Mouse (Mus musculus) hindbrain, embryonic 12.5 days (tissue): ENCODE measurements around the gene Ackr2. TPM values are rescaled to one million over a fixed set of nuclear protein-coding genes. Genes with fewer than 3 reads are reported as not detected.

Experiments used
- ATAC-seq: fragments of 200-750 bp; cut with Nextera tagmentation; 2 replicates; pipeline ENCODE4 v1.8.0; 2017; ENCODE audit warnings: moderate TSS enrichment; ENCODE audit not compliant: low FRiP score
- H3K27ac ChIP-seq: fragments of 300-500 bp; sonication (generic); 2 replicates; pipeline ENCODE4 v1.5.1; 2016; ENCODE audit warnings: mild to moderate bottlenecking
- H3K27me3 ChIP-seq: fragments of 300-500 bp; sonication (generic); 2 replicates; pipeline ENCODE4 v1.6.1; 2016; ENCODE audit warnings: mild to moderate bottlenecking
- H3K36me3 ChIP-seq: fragments of 300-500 bp; sonication (generic); 2 replicates; pipeline ENCODE4 v1.6.1; 2016; ENCODE audit warnings: mild to moderate bottlenecking
- H3K4me1 ChIP-seq: fragments of 300-500 bp; sonication (generic); 2 replicates; pipeline ENCODE4 v1.6.1; 2016
- H3K4me2 ChIP-seq: fragments of 300-500 bp; sonication (generic); replicated peaks from 2 replicates; pipeline ENCODE4 v1.6.1; 2016; ENCODE audit warnings: mild to moderate bottlenecking
- H3K4me3 ChIP-seq: fragments of 300-500 bp; sonication (generic); 2 replicates; pipeline ENCODE4 v1.5.1; 2016; ENCODE audit warnings: mild to moderate bottlenecking
- H3K9ac ChIP-seq: fragments of 300-500 bp; sonication (generic); 2 replicates; pipeline ENCODE4 v1.6.1; 2016; ENCODE audit warnings: mild to moderate bottlenecking, moderate library complexity
- H3K9me3 ChIP-seq: fragments of 300-500 bp; sonication (generic); replicated peaks from 2 replicates; pipeline ENCODE4 v1.6.1; 2016; ENCODE audit warnings: mild to moderate bottlenecking
- WGBS: fragments of 180-500 bp; shearing (Covaris S2); methylation state at CpG from one replicate; pipeline ENCODE4 v1.1.7; 2016; 5-methylcytosine and 5-hydroxymethylcytosine counted together
- polyA plus RNA-seq: library from polyadenylated mRNA; unstranded; fragments of >200 nt; fragmentation: Nextera tagmentation; extraction: Ambion mirVana; gene quantifications from 2 replicates; pipeline ENCODE4 v1.2.1, GENCODE M21; 2016

Ackr2 gene
- polyA plus RNA-seq, 1 experiment from 2014 or later, result 1.2 TPM

DNA sequence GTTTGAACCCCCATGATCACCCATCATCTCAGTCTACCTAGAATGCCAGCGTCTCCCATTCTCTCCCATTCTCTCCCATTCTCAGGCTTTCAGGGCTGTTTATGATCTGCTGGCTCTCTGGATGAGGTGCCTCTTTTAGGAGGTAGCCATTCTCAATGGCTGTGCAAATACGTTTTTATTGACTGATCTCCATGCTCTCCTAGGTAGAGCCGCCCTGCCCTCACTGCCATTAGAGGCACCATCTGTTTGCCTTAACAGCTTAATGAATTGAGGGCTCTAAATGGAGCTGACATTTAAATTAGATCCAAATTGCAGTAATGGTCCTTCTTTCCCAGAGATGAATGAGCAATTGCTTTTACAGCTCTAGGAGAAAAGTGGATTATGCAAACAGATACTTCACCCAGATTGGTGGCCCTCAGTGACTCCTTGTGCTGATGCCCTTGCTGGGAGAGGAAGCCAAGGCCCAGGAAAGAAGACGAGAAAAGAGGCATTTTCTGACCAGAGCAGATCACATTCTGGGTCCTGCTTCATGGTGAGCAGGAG is 28.1 kb upstream of the Ackr2 start:
- Histone ChIP-seq H3K4me3 (no peak overlapping the region), H3K27me3 (0 out of 2 replicates have a peak, but pooled peaks cover 4% of the 10 kb centered on the region), H3K4me1 (peaks cover 4% of the 10 kb centered on the region; the same call in 1 of the 2 replicates), H3K9ac (no peak overlapping the region), H3K27ac (peak overlapping the region; percentile 37; the same call in 1 of the 2 replicates), H3K36me3 (no peaks in the 10 kb centered on the region), H3K9me3 (no peaks in the 10 kb centered on the region), H3K4me2 (no peak overlapping the region)
- no peak for ATAC-seq
- 62% methylated on average over 4 of the region's 4 CpGs for WGBS

DNA sequence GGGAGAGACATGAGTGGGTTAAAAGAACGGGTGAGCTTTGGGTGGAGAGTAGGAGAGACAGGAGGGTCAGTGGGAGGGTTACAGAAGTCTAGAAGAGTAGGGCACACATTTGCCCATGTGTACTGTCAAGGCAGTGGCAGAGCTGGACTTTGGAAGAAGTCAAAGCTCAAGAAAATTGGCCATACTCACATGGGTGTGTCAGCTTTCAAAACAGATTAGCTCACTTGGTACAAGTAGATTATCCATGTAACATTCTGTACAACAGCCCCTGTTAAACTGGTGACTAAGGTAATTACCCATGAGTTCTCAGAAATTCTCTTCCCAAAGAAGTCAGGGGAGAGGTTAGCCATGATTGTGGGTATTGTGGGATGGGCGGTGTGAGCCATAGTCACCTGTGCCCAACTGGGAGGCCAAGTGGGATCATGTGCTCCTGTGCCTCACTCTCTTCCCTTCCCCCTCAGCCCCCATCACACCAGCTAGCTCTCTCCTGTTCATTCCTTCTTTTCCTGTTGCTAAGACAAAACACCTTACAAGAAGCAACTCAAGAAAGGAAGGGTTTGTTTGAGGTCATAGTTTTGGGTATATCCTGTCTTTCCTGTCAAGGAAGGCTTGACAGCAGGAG is 26.0 kb upstream of the Ackr2 start:
- H3K4me3 ChIP-seq, result no peak overlapping the region
- H3K27me3 ChIP-seq, result 0 out of 2 replicates have a peak, but pooled peaks cover 4% of the 10 kb centered on the region
- no peaks in the 10 kb centered on the region for H3K9me3 ChIP-seq
- no peak for ATAC-seq
- H3K27ac ChIP-seq, result no peak overlapping the region
- no peak overlapping the region for H3K9ac ChIP-seq
- no peaks in the 10 kb centered on the region for H3K36me3 ChIP-seq
- WGBS, result 82% methylated on average over 2 of the region's 2 CpGs
- no peaks in the 10 kb centered on the region for H3K4me1 ChIP-seq
- no peak overlapping the region for H3K4me2 ChIP-seq

DNA sequence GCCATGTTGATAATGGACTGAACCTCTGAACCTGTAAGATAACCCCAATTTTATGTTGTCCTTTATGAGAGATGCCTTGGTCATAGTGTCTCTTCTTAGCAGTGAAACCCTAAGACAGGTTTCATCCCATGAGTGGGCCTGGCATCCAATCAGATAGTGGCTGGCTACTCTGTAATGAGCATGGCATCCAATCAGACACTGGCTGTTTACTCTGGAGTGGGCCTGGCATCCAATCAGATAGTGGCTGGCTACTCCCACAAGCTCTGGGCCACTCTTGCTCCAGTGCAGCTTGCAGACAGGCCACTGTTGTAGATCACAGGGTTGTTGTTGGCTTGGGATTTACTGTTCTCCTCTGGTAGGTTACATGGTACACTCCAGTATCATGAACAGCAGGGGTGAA is 24.6 kb upstream of the Ackr2 start:
- no peak overlapping the region for H3K9ac ChIP-seq
- no peak overlapping the region for H3K4me2 ChIP-seq
- ATAC-seq, result no peak
- H3K9me3 ChIP-seq, result no peaks in the 10 kb centered on the region
- H3K27me3 ChIP-seq, result 0 out of 2 replicates have a peak, but pooled peaks cover 4% of the 10 kb centered on the region
- H3K27ac ChIP-seq, result no peak overlapping the region
- H3K36me3 ChIP-seq, result no peaks in the 10 kb centered on the region
- no peak overlapping the region for H3K4me3 ChIP-seq
- H3K4me1 ChIP-seq, result no peaks in the 10 kb centered on the region

DNA sequence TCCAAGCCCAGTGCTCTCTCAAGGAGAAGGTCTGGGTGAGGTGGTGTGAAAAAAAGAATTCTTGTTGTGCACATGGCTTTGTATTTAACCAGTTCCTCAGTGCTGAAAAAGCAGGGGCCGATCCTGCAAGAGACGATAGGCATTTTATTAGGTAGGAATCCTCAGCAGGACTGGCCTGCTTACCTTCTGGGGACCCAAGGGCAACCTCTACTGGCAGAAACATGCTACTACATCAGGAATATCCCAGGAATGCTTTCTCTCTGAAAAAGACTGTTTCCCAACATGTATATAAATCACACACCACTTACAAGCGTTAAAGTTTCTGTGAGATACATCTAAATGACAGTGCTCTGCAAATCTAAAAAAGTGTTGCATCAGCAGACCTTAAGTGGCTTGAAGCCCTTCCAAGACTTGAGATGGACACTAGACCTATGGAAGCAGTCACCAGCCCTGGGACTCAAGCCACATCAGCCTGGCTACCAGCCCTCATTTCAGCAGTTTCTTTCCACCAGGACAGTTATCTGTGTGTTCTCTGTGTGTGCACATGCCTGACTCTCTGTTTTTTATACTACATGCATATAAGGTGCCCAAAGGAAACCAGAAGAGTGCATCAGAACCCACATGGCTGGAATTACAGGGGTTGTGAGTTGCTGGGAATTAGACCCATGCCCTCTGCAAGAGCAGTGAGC is 21.0 kb upstream of the Ackr2 start:
- no peak for ATAC-seq
- no peak overlapping the region for H3K4me2 ChIP-seq
- 0 out of 2 replicates have a peak, but pooled peaks cover 2% of the 10 kb centered on the region for H3K4me1 ChIP-seq
- H3K27ac ChIP-seq, result no peak overlapping the region
- no peak overlapping the region for H3K4me3 ChIP-seq
- H3K36me3 ChIP-seq, result no peaks in the 10 kb centered on the region
- 25% methylated on average over 3 of the region's 3 CpGs for WGBS
- no peaks in the 10 kb centered on the region for H3K27me3 ChIP-seq
- H3K9me3 ChIP-seq, result no peaks in the 10 kb centered on the region
- no peak overlapping the region for H3K9ac ChIP-seq

GRCm38 (mm10) chr9:121880840-121881239 is 17.3 kb upstream of the Ackr2 start:
- Histone ChIP-seq H3K4me3 (no peak overlapping the region), H3K9ac (no peak overlapping the region), H3K36me3 (no peaks in the 10 kb centered on the region), H3K4me1 (0 out of 2 replicates have a peak, but pooled peaks cover 2% of the 10 kb centered on the region), H3K27ac (no peak overlapping the region), H3K4me2 (peak overlapping the region; percentile 19), H3K9me3 (no peaks in the 10 kb centered on the region), H3K27me3 (no peaks in the 10 kb centered on the region)
- no peak for ATAC-seq
- 18% methylated on average over 14 of the region's 14 CpGs for WGBS

DNA sequence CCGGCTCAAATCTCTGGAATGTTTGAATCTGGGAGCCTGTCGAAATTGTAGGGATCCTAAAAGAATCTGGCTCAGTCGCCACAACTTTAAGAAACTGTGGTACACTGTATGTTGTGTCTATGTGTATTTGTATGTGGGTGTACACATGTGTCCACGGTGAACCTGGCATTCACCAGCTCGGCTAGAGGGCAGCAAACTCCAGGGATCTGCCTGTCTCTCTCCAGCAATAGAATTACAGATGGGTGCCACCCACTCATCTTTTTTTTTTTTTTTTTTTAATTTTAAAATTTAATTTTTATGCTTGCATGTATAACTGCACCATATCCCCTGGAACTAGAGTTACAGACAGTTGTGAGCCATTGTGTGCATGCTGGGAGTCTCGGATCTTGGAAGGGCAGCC is 16.9 kb upstream of the Ackr2 start:
- Histone ChIP-seq H3K9ac (no peak overlapping the region), H3K4me1 (0 out of 2 replicates have a peak, but pooled peaks cover 2% of the 10 kb centered on the region), H3K9me3 (no peaks in the 10 kb centered on the region), H3K36me3 (no peaks in the 10 kb centered on the region), H3K27me3 (no peaks in the 10 kb centered on the region), H3K27ac (no peak overlapping the region), H3K4me3 (no peak overlapping the region), H3K4me2 (no peak overlapping the region)
- ATAC-seq, result no peak
- 77% methylated on average over 6 of the region's 6 CpGs for WGBS

DNA sequence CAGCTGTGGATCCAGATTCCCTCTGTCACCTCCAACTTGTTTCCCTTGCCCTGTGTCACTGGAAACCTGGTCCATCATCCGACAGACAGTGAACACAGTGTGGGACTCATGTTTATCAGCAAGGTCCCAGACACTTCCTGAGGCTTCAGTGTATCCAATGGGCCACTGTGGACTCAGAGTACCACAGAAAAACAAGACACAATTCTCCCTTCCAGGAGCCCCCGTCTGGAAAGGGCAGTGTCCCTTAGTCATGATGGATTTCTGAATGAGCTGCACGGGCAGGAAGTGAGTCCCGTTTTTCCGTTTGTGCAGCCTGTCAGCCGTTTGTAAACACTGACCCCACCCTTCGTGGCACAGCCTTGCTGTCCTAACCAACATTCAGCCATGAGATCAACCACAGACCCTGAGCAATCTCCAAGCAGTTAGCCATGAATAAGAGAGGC is 16.1 kb upstream of the Ackr2 start:
- H3K4me1 ChIP-seq, result 0 out of 2 replicates have a peak, but pooled peaks cover 2% of the 10 kb centered on the region
- no peak overlapping the region for H3K27ac ChIP-seq
- H3K9ac ChIP-seq, result no peak overlapping the region
- H3K9me3 ChIP-seq, result no peaks in the 10 kb centered on the region
- no peak overlapping the region for H3K4me3 ChIP-seq
- ATAC-seq, result no peak
- no peaks in the 10 kb centered on the region for H3K36me3 ChIP-seq
- WGBS, result 68% methylated on average over 7 of the region's 7 CpGs
- H3K27me3 ChIP-seq, result no peaks in the 10 kb centered on the region
- no peak overlapping the region for H3K4me2 ChIP-seq

- no peak overlapping the region for H3K4me3 ChIP-seq
- 61% methylated on average over 4 of the region's 4 CpGs for WGBS
These were observed 8.2 kb upstream of the Ackr2 start for GRCm38 (mm10) chr9:121889927-121890440.

GRCm38 (mm10) chr9:121890441-121890941 is 7.7 kb upstream of the Ackr2 start:
- Histone ChIP-seq H3K9me3 (no peaks in the 10 kb centered on the region), H3K27me3 (no peaks in the 10 kb centered on the region), H3K4me2 (peak overlapping the region; percentile 21; the same call in 1 of the 2 replicates), H3K4me3 (no peak overlapping the region), H3K27ac (no peak overlapping the region), H3K4me1 (peaks cover 6% of the 10 kb centered on the region), H3K9ac (no peak overlapping the region), H3K36me3 (no peaks in the 10 kb centered on the region)
- ATAC-seq, result peak; percentile 40; the same call in 1 of the 2 replicates
- 36% methylated on average over 18 of the region's 18 CpGs for WGBS

More at GRCm38 (mm10) chr9:121889927-121890440, 8.2 kb upstream of the Ackr2 start:
- Histone ChIP-seq H3K36me3 (no peaks in the 10 kb centered on the region), H3K9me3 (no peaks in the 10 kb centered on the region), H3K9ac (no peak overlapping the region), H3K27ac (no peak overlapping the region), H3K27me3 (no peaks in the 10 kb centered on the region), H3K4me1 (peaks cover 6% of the 10 kb centered on the region), H3K4me2 (no peak overlapping the region)
- ATAC-seq, result no peak

GRCm38 (mm10) chr9:121891301-121891700 is 6.9 kb upstream of the Ackr2 start:
- WGBS, result 85% methylated on average over 9 of the region's 9 CpGs
- no peak for ATAC-seq
- peaks cover 6% of the 10 kb centered on the region for H3K4me1 ChIP-seq
- no peak overlapping the region for H3K27ac ChIP-seq
- no peak overlapping the region for H3K9ac ChIP-seq
- H3K4me2 ChIP-seq, result no peak overlapping the region
- H3K4me3 ChIP-seq, result no peak overlapping the region
- H3K36me3 ChIP-seq, result no peaks in the 10 kb centered on the region
- H3K27me3 ChIP-seq, result no peaks in the 10 kb centered on the region
- H3K9me3 ChIP-seq, result no peaks in the 10 kb centered on the region

- Histone ChIP-seq H3K9me3 (no peaks in the 10 kb centered on the region), H3K36me3 (no peaks in the 10 kb centered on the region), H3K27me3 (no peaks in the 10 kb centered on the region), H3K9ac (no peak overlapping the region), H3K4me1 (peaks cover 6% of the 10 kb centered on the region), H3K27ac (no peak overlapping the region), H3K4me3 (no peak overlapping the region), H3K4me2 (no peak overlapping the region)
- no peak for ATAC-seq
- 86% methylated on average over 12 of the region's 12 CpGs for WGBS
These were observed 6.0 kb upstream of the Ackr2 start for GRCm38 (mm10) chr9:121892057-121892687.

DNA sequence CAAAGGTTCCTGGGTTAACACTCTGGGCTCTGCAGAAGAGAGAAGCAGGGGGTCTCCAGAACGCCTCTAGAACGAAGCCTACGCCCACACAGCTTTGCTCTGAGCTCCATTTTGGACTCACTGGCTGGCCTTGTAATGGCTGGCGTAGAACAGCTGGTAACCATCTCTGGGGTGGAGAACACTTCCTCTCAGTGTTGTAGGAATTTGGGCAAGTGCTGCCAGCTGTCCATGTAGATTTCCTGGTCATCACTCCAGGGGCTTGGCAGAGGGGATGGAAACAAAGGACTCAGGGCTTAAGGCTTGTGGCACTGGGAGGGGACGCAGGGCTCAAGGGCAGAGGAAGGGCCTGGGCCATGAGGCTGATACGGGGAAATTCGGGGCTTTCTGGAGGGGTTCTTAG is 3.7 kb upstream of the Ackr2 start:
- no peak overlapping the region for H3K4me3 ChIP-seq
- no peak overlapping the region for H3K9ac ChIP-seq
- 88% methylated on average over 7 of the region's 7 CpGs for WGBS
- no peaks in the 10 kb centered on the region for H3K27me3 ChIP-seq
- H3K27ac ChIP-seq, result no peak overlapping the region
- ATAC-seq, result no peak
- no peaks in the 10 kb centered on the region for H3K36me3 ChIP-seq
- H3K4me1 ChIP-seq, result peaks cover 6% of the 10 kb centered on the region
- no peaks in the 10 kb centered on the region for H3K9me3 ChIP-seq
- no peak overlapping the region for H3K4me2 ChIP-seq
